Mouse (Mus musculus) left cerebral cortex, postnatal 10 days (tissue): ENCODE data around the gene Fry. TPM values are rescaled to one million over a fixed set of nuclear protein-coding genes. Genes with fewer than 3 reads are reported as not detected.
A peak's percentile ranks its signal among the peaks of the same experiment; 100 is the strongest.

Source experiments
- DNase-seq, 2 experiments: peaks; one replicate each; pipeline ENCODE4 v3.0.0; 2021 to 2022; ENCODE audit warnings: low spot score in 2 of 2, mixed read lengths in 1 of 2; ENCODE audit errors: extremely low spot score in 1 of 2
- intact Hi-C: fragments of 180-260 bp; cut with DNase I; formaldehyde crosslinking; loops from one replicate; pipeline ENCODE4 v1.15.1; 2025
- total RNA-seq, 2 experiments: library from RNA; stranded (reverse); gene quantifications; 2 replicates each; pipeline ENCODE4 v1.2.3; 2021

Fry gene
- total RNA-seq, 2 experiments from 2014 or later: 201 to 205 TPM

DNA sequence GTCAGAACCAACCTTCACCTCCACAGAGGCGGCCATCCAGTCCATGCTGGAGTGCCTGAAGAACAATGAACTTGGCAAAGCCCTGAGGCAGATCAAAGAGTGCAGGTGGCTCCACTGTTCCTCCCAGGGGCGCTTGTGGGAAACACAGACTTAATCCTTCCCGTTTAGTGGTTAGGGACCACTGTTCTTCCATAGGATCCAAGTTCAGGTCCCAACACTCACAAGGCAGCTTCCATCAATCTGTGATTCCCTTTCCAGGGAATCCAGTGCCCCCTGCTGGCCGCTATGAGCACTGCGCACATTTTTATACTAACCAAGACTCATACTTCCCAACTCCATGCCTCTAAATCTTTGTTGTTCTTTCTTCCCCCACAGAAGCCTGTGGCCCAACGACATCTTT, 377.3 kb downstream of the Fry start:
- DNase-seq: peak in 1 of 2 experiments; percentile 32
- intact Hi-C loops: no loop called here

DNA sequence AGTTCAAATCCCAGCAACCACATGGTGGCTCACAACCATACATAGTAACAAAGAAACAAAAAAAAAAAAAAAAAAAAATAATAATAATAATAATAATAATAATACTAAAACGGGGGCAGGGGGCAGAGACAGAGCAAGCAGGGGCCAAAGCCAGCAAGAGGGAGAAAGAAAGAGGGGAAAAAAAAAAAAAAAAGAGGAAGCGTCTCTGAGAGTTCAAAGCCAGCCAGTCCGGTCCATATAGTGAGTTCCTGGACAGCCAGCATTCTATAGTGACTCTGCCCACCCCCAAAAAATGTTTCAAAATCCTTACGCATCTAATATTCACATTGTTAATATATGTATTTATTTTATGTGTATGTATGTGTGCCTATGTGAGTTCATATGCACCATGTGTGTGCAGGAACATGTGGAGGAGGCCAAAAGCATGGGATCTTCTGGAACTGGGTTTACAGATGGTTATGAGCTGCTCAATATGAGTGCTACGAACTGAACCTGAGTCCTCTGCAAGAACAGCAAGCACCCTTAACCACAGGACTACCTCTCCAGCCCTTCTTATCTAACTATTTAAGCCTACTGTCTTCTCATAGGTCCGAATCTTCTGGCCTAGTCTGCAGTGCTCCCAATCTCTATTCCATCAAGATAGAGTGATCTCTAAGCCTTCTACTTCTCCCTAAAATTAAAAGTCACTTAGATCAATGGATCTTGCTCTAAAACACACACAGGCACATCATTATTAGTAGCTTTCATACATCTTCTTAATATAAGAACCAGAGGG, 392.2 kb downstream of the Fry start:
- DNase-seq: no peak
- intact Hi-C loops: no loop called here

DNA sequence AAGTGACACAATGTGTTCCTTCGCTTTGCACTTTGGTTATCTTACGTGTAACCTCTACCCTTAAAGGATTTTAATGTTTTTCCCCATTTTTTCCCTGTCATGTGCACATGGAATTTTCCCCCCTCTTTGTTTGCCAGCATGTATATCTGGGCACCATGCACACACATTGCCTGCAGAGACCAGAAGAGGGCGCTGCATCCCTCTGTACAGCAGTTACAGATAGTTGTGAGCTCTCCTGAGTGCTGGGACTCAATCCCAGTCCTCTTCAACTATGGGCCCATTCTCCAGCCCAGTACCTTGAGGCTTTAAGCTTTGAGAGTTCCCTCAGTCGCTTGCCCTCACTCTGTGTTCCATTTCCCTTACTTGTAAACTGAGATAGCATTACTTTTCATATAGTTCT, 394.8 kb downstream of the Fry start:
- DNase-seq: no peak
- intact Hi-C loops: no loop called here

DNA sequence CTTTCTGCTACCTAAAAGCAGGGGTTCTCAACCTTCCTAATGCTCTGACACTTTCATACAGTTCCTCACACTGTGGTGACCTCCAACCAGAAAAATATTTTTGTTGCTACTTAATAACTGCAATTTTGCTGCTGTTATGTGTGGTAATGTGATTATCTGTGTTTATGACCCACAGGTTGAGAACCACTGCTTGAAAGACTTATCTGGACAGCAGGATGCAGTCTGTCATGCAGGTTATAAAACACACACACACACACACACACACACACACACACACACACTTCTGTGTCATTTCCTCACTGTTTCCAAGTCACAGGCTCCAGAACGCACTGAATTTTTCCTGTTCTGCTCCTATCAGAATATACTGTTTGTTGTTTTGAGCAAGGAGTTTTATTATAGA, 395.6 kb downstream of the Fry start:
- intact Hi-C loops: no loop called here
- no peak for DNase-seq

DNA sequence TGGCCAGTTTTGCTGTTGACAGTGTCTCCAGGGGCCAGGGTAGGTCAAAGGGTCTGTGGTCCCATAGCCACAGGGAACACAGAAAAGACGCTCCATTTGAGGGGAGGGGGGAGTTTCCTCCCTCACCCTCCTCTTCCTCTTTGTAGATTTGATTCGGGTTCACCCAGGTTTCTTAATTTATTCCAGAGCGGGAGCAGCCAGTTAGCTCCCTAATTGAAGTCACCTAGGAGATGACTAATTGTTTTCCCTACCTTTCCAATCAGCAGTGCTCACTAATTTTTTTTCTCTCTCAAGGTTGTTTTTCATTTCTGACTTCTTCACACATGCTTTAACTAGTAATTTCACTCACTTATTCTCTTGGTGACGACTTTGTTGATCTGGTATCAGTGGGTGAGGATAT, 399.6 kb downstream of the Fry start, which contains the start of gene Zar1l:
TSS of gene Zar1l (minus strand) at position 101 of the 400 bp plus-strand sequence.
- intact Hi-C loops: no loop called here
- DNase-seq: no peak

- DNase-seq: no peak
- intact Hi-C loops: no loop called here
Measured at GRCm38 (mm10) chr5:150519551-150519950, 401.1 kb downstream of the Fry start.

GRCm38 (mm10) chr5:150521937-150522866, 403.8 kb downstream of the Fry start, which contains the start of gene Brca2:
Gene Brca2, plus strand, starts transcription at chr5:150522630.
- intact Hi-C loops: loop anchor here (2.0 kb wide), 1 partner anchor 143 kb away; no protein-coding TSS in a partner anchor
- DNase-seq: peak; percentile 86 to 95

- intact Hi-C loops: loop anchor here (2.0 kb wide), 1 partner anchor 142 kb away; no protein-coding TSS in a partner anchor
Measured at GRCm38 (mm10) chr5:150522867-150523234, 404.4 kb downstream of the Fry start.

DNA sequence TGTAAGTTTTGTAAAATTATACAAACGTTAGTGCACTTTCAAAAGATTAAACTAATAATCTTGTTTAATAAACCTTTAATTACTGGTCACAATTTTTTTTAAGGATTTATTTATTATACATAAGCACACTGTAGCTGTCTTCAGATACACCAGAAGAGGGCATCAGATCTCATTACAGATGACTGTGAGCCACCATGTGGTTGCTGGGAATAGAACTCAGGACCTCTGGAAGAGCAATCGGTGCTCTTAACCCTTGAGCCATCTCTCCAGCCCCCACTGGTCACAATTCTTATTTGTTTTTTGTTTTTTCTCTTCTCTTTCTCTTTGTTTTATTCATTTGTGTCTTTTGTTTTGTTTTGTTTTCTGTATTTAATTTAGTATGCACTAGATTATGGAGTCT, 406.8 kb downstream of the Fry start:
- intact Hi-C loops: no loop called here
- no peak for DNase-seq

More at GRCm38 (mm10) chr5:150522867-150523234, 404.4 kb downstream of the Fry start:
- DNase-seq: no peak

DNA sequence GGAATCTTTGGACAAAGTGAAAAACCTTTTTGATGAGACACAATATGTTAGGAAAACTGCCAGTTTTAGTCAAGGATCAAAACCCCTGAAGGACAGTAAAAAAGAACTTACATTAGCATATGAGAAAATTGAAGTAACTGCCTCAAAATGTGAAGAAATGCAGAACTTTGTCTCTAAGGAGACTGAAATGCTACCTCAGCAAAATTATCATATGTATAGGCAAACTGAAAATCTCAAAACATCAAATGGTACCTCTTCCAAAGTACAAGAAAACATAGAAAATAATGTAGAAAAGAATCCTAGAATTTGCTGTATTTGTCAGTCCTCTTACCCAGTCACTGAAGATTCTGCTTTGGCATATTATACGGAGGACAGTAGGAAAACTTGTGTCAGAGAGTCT, 422.9 kb downstream of the Fry start:
- intact Hi-C loops: no loop called here
- DNase-seq: no peak

DNA sequence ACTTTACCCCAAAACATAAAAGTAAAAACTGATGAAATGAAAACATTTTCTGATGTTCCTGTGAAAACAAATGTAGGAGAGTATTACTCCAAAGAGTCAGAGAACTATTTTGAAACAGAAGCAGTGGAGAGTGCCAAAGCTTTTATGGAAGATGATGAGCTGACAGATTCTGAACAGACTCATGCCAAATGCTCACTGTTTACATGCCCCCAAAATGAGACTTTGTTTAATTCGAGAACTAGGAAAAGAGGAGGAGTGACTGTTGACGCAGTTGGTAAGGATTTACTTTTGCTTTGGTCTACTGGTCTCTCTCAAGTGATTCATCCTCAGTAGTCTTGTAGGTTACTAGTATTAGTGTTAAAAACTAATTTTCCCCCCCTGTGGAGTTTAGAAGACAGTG, 424.7 kb downstream of the Fry start:
- no peak for DNase-seq
- intact Hi-C loops: no loop called here

Other genes with a start within 250 kb of the Fry start
- gene Rxfp2, start 100.0 kb upstream of the Fry start, total RNA-seq: 1 to 10 TPM; 2.4 to 3.0 TPM